Mouse (Mus musculus): ENCODE data around the gene Mixl1.

GRCm38 (mm10) chr1:180696626-180697352 is at the start of gene Mixl1:
- TF ChIP-seq POLR2A (IDR thresholded peaks at IDR 0.05; ENCODE audit: low read depth, low read length) (no peak), CTCF (IDR thresholded peaks at IDR 0.05; ENCODE audit: extremely low read depth, insufficient read depth, insufficient read length, insufficient replicate concordance) (no peak)

All from spleen, adult 2 months (tissue).